Mouse (Mus musculus) thymus, adult 2 months (tissue): ENCODE data around the gene Osbpl11. TPM values are rescaled to one million over a fixed set of nuclear protein-coding genes. Genes with fewer than 3 reads are reported as not detected.
"Not testable (repeated sequence)": the region's sequence is repeated elsewhere in the genome, so short reads cannot be mapped to it uniquely, and the experiment has no call there.

ENCODE experiments used
- DNase-seq: peaks from one replicate; pipeline ENCODE4 v3.0.0; 2021
- H3K27ac ChIP-seq: fragments of 200-500 bp; 2 replicates; pipeline ENCODE4 v1.5.1; 2012; ENCODE audit warnings: low read length, control low read depth; ENCODE audit not compliant: control insufficient read depth, insufficient read depth
- H3K27me3 ChIP-seq: fragments of 200-500 bp; 2 replicates; pipeline ENCODE4 v1.6.1; 2012; ENCODE audit warnings: mild to moderate bottlenecking, low read length, moderate library complexity, mixed read lengths; ENCODE audit not compliant: control insufficient read depth, insufficient read depth
- H3K36me3 ChIP-seq: fragments of 200-500 bp; 2 replicates; pipeline ENCODE4 v1.6.1; 2012; ENCODE audit warnings: mild to moderate bottlenecking, low read length, moderate library complexity; ENCODE audit not compliant: control insufficient read depth, insufficient read depth
- H3K4me1 ChIP-seq: fragments of 200-500 bp; replicated peaks from 2 replicates; pipeline ENCODE4 v1.6.1; 2012; ENCODE audit warnings: low read length; ENCODE audit not compliant: control insufficient read depth, insufficient read depth
- H3K4me3 ChIP-seq: fragments of 200-500 bp; 2 replicates; pipeline ENCODE4 v1.5.1; 2012; ENCODE audit warnings: mild to moderate bottlenecking, low read length, control low read depth, moderate library complexity; ENCODE audit not compliant: control insufficient read depth, insufficient read depth
- CTCF ChIP-seq: fragments of 200-500 bp; IDR thresholded peaks from 2 replicates; pipeline ENCODE4 v1.5.1; 2012; ENCODE audit warnings: mild to moderate bottlenecking, control low read depth, low read length, moderate library complexity, borderline replicate concordance; ENCODE audit not compliant: control insufficient read depth, poor library complexity, insufficient read depth; ENCODE audit errors: extremely low read depth
- POLR2A ChIP-seq: fragments of 200-500 bp; IDR thresholded peaks from 2 replicates; pipeline ENCODE4 v1.6.1; 2012; ENCODE audit warnings: mild to moderate bottlenecking, low read length, control low read depth, moderate library complexity; ENCODE audit not compliant: control insufficient read depth, poor library complexity, insufficient read depth; ENCODE audit errors: extremely low read depth
- WGBS: fragments of 180-500 bp; shearing (Covaris S2); methylation state at CpG from one replicate; pipeline ENCODE4 v1.1.7; 2018; 5-methylcytosine and 5-hydroxymethylcytosine counted together
- polyA plus RNA-seq: library from polyadenylated mRNA; depleted of rRNA; stranded (reverse); fragments of >200 nt; gene quantifications from 2 replicates; pipeline ENCODE4 v1.2.3, GENCODE M21; 2012

Gene Osbpl11
- polyA plus RNA-seq, 1 experiment = 26.5 TPM

DNA sequence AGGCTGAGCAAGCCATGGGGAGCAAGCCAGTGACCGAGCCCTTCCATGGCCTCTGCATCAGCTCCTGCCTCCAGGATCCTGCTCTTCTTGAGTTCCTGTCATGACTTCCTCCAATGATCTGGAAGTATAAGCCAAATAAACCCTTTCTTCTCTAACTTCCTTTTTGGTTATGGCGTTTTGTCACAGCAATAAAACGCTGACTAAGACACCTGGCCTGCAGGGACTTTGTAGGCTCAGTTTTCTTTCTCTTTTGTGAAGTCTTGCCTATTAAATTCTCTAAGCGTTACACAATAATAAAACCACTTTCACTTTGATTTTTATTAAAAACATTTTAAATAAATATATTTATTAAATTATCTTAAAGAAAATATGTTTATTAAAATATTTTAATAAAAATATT lies 7.1 kb upstream of the Osbpl11 start:
- 67% methylated on average over 4 of the region's 4 CpGs for WGBS

DNA sequence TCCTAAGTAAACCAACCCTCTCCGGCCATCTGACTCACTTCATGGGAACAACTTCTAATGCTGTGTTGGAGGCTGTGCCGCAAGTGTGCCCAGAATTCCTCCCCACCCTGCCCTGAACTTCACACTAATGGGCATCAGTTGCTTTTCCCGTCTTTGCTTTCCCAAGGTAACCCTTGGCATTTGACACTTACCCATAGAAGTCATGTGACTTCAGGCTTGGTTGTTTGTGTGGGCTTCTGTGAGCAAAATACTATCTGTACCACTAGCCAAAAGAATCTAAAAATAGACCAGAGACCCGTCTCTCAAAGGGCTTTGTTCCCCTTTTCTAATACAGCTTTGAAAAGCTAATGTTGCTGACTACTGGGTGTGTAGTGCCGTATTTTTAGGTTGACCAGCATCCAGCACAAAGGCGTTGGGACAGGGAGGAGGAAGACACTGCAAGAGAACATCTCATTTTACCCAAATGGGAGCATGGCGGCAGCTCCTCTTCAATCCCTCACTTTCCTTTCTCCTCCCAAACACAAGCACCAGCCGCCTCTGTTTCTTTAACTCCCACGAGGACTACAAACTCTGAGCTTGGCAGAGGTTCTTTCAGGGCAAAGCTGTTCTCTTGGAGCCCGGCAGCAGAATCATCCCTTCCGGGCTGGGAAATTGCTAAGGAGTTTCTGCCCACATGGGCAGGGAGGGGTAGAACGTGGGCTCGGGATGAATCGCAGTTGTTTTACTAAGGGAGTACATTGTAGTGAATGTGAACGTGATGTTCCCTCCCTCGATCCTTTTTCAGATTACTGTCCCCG lies 6.4 kb upstream of the Osbpl11 start:
- H3K4me3 ChIP-seq = no peak overlapping the region
- peaks cover 5% of the 10 kb centered on the region for H3K4me1 ChIP-seq
- H3K27me3 ChIP-seq = no peaks in the 10 kb centered on the region
- WGBS = 31% methylated on average over 17 of the region's 17 CpGs
- no peak overlapping the region for H3K27ac ChIP-seq
- no peaks in the 10 kb centered on the region for H3K36me3 ChIP-seq
- DNase-seq = no peak
- no peak for TF ChIP-seq CTCF
- TF ChIP-seq POLR2A = no peak

More for the DNA sequence above, 7.1 kb upstream of the Osbpl11 start:
- Histone ChIP-seq H3K4me3 (no peak overlapping the region), H3K4me1 (peaks cover 5% of the 10 kb centered on the region), H3K27ac (no peak overlapping the region), H3K27me3 (no peaks in the 10 kb centered on the region), H3K36me3 (no peaks in the 10 kb centered on the region)
- TF ChIP-seq CTCF (no peak), POLR2A (no peak)
- no peak for DNase-seq

DNA sequence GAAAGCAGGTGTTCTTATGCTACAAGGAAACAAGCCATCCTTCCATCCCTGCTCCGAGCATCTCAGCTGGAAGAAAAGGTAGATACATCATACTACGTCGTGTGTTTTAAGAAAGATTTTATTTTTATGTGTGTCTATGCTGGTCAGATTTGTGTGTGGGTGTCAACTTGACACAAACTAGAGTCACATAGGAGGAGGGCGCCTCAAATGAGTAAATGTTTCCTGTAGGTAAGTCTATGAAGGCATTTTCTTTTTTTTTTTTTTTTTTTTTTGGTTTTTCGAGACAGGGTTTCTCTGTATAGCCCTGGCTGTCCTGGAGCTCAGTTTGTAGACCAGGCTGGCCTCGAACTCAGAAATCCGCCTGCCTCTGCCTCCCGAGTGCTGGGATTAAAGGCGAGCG lies 5.6 kb upstream of the Osbpl11 start:
- H3K27me3 ChIP-seq, H3K4me3 ChIP-seq, H3K36me3 ChIP-seq, DNase-seq, H3K27ac ChIP-seq, H3K4me1 ChIP-seq: not testable (repeated sequence)
- WGBS = 89% methylated on average over 10 of the region's 10 CpGs

DNA sequence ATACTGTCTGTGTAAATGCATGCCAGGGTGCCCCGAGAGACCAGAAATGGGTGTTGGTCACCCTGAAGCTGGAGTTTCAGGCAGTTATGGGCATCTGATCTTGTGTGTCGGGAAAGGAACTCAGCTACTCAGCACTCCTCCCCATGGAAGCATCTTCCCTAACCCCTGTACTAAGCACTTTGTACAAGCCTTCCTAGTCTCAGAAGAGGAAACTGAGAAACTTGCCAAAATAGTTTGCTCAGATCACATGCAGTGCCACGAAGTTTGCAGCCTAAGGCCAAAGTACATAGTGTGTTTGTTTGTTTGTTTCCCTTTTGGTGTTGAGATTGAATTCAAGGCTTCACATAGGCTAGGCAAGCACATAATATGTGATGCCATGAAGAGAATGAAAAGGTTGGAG lies 5.0 kb upstream of the Osbpl11 start:
- H3K36me3 ChIP-seq = no peaks in the 10 kb centered on the region
- H3K27ac ChIP-seq = no peak overlapping the region
- WGBS = 85% methylated on average over 3 of the region's 3 CpGs
- no peaks in the 10 kb centered on the region for H3K27me3 ChIP-seq
- no peak for DNase-seq
- no peak overlapping the region for H3K4me3 ChIP-seq
- peaks cover 7% of the 10 kb centered on the region for H3K4me1 ChIP-seq
- TF ChIP-seq CTCF (no peak), POLR2A (no peak)

GRCm38 (mm10) chr16:33180793-33181192 lies 4.1 kb upstream of the Osbpl11 start:
- 63% methylated on average over 3 of the region's 3 CpGs for WGBS
- TF ChIP-seq CTCF = no peak
- no peak for TF ChIP-seq POLR2A

DNA sequence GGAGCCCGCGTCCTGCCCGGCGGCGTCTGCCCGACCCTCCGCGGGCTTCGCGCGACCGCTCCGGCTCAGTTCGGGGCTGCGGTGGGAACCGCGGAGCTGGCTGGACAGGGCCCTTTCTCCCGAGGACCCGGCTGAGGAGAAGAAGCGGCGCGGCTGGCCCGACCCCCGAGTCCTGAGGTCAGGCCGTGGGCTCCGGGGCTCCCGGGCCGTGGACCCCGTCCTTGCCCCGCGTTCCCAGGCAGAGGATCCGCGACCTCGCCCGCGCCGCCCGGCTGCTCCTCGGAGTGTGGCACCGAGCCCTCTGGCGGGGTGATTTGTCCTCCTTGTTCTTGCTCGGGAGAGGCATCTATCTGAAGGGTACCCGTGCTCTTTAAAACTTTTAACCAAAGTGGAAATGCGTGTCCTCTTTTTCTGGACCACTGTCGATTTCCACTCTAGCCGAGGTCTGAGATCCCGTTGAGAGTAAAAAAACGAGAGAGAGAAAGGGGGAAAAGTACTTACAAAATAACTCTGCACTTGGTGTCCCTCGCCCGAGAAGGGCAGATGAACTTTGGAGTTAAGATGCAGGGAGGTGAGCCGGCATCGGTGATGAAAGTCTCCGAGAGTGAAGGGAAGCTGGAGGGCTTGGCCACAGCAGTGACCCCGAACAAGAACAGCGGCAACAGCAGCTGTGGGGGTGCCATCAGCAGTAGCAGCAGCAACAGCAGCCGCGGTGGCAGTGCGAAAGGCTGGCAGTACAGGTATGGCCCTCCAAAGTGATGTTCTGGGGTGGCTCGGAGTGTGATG lies 583 bp downstream of the Osbpl11 start:
- H3K27me3 ChIP-seq = no peaks in the 10 kb centered on the region
- H3K4me3 ChIP-seq = peak overlapping the region; percentile 93
- DNase-seq = peak; percentile 66
- peak overlapping the region; percentile 78 for H3K27ac ChIP-seq
- H3K36me3 ChIP-seq = no peaks in the 10 kb centered on the region
- TF ChIP-seq POLR2A (no peak), CTCF (peak; percentile 4; the same call in 1 of the 2 replicates)
- WGBS = 1% methylated on average over 59 of the region's 59 CpGs
- H3K4me1 ChIP-seq = peaks cover 14% of the 10 kb centered on the region

More at GRCm38 (mm10) chr16:33180793-33181192, 4.1 kb upstream of the Osbpl11 start:
- H3K27me3 ChIP-seq = no peaks in the 10 kb centered on the region
- no peak overlapping the region for H3K27ac ChIP-seq
- no peak for DNase-seq
- no peaks in the 10 kb centered on the region for H3K36me3 ChIP-seq
- no peak overlapping the region for H3K4me3 ChIP-seq
- H3K4me1 ChIP-seq = peaks cover 7% of the 10 kb centered on the region

- WGBS = 9% methylated on average over 4 of the region's 4 CpGs
- no peak for DNase-seq
- H3K36me3 ChIP-seq = no peaks in the 10 kb centered on the region
- TF ChIP-seq CTCF (no peak), POLR2A (no peak)
- H3K27me3 ChIP-seq = no peaks in the 10 kb centered on the region
- H3K4me3 ChIP-seq = peak overlapping the region; percentile 93
- H3K27ac ChIP-seq = peak overlapping the region; percentile 78
- H3K4me1 ChIP-seq = peaks cover 14% of the 10 kb centered on the region
Measured at GRCm38 (mm10) chr16:33186134-33186533, 1.3 kb downstream of the Osbpl11 start.
